Mouse (Mus musculus) E14TG2a.4 (cell line): ENCODE data around the gene Agtpbp1.

Source experiments
- CTCF ChIP-seq: conservative IDR thresholded peaks from 2 replicates; pipeline ENCODE4 v1.5.1; 2014; ENCODE audit warnings: low read length
- NANOG ChIP-seq: IDR thresholded peaks from 2 replicates; pipeline ENCODE4 v1.6.1; 2014; ENCODE audit warnings: borderline replicate concordance, low read length, mixed read lengths
- POU5F1 ChIP-seq: IDR thresholded peaks from 2 replicates; pipeline ENCODE4 v1.6.1; 2014; ENCODE audit warnings: low read length, borderline replicate concordance

DNA sequence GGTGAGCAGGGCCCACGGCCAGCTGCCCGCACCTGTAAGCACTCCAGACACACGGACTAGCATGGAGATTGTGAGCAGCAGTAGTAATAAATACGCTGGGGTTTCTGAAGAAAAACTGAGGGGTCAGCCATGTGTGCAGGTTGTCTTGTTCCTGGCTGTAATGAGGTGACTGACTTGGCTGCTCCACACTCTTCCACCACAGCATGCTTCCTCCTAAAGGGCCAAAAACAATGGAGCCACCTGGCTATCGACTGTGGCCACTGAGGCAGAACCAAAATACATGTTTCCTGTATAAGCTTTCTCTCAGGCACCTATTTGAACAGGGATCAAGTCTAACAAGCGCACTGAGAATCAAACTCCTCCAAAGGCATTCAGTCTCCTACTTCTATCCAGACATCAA lies 49.3 kb downstream of the Agtpbp1 start:
- TF ChIP-seq CTCF (no peak), POU5F1 (no peak), NANOG (no peak)
